Mouse (Mus musculus) granulocyte monocyte progenitor cell, adult 5-6 weeks (primary cell): ENCODE results near the gene Pitpnc1. TPM values are rescaled to one million over a fixed set of nuclear protein-coding genes. Genes with fewer than 3 reads are reported as not detected.

Experiments
- ATAC-seq: replicated peaks from 2 replicates; pipeline ENCODE4 v1.8.0; 2016; ENCODE audit warnings: mild to moderate bottlenecking, moderate TSS enrichment, inconsistent platforms; ENCODE audit not compliant: poor library complexity, severe bottlenecking
- total RNA-seq, 2 experiments: library from RNA; stranded (forward) in 1 of 2; stranded (reverse) in 1 of 2; fragments of 200-712, 200-1000 nt in 1 of 2; fragments of >200 nt in 1 of 2; fragmentation: Nextera tagmentation in 1 of 2; gene quantifications; 2 replicates each; pipeline ENCODE4 v1.2.3; 2014 to 2017

Gene Pitpnc1
- total RNA-seq, 2 experiments from 2014 or later: 11.7 to 28.0 TPM

DNA sequence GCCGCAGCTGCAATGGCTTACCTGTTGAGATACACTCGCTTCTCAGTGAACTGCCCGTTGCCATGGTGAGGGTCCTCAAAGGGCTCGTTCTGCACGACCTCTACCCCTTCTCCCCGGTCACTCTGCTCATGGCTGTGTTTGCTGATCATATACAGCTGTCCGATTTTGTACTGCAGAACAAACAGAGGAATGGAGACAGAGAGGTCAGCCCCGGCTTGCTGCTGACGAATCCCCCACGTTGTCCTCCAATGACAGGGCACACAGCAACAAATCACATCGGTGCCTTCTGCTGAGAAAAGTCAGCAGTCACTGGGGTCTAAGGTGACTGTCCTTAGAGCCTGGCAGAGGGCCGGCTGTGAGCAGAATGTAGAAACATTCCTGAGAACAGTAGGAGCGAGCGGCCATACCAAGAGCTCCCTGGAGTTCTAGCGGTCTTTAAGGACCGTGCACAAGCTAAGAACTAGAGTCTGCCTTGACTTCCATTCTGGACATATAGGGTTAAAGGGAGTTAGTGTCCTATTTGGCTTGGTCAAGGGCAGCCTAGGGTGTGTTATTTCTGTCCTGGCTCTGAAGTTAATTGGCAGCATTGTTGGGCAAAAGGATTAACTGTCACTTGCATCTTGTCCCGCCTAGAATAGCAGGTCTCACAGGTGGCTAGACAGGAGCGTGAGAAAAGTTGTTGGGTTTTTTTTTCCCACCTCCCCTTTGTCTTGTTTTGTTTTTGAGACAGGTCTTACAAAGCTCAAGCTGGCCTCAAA lies 132.9 kb downstream of the Pitpnc1 start:
- ATAC-seq: no peak

- ATAC-seq: no peak
Measured at GRCm38 (mm10) chr11:107335756-107336155, 134.7 kb downstream of the Pitpnc1 start.

DNA sequence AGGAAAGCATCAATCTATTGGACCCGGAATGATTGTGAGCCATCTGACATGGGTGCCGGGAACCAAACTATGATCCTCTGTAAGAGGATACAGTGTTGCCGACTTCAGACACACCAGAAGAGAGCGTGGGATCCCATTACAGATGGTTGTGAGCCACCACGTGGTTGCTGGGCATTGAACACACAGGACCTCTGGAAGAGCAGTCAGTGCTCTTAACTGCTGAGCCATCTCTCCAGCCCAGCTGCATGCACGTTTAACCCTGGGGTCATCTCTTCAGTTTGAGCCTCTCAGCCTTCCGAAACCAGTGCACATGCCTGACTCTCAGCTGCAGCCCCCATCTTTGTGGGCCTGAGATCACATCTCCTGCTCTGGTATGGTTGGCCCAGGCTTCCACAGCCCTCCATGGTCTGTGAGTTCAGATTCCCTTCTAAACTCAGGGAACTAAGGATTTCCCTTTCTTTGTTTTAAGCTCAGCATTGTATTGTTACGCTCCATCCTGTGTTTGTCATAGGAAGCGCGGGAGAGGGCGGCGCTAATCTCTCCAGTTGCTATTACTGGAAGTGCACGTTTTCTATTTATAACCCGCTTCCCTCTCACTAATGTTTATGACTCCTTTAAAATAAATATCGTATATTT lies 135.5 kb downstream of the Pitpnc1 start:
- ATAC-seq: no peak

DNA sequence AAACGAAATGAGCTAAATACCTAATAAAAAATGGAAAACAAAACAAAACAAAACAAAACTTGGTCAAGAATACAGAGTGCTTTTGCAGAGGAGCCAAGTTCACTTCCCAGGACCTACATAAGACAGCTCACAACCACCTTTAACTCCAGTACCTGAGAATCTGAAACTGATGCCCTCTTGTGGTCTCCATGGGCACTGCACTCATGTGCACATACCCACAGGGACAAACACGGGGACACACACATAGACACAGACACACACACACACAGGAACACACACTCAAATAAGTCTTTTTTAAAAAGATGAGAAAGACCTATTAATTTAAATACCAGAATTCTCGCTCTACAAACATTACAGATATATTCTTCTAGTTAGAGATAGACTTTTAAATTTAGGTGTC lies 137.6 kb downstream of the Pitpnc1 start:
- ATAC-seq: no peak

DNA sequence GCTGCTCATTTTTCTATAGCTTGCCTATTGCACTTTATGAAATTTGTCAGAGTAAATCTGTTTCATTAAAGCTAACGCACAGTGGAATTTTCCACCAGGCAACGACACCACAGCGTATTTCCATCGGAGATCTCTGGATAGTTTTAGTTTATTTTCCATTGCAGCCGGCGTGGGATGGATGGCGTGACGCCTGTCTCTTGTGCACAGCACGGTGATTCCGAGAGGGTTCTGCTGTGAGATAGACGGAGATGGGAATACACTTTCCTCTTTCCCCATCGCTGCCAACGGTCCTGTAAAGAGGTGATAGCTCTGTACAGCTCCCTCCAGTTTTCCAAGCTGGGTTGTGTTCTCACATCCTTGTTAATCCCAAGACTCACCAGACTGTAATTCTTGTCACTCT lies 138.2 kb downstream of the Pitpnc1 start:
- ATAC-seq: no peak

GRCm38 (mm10) chr11:107331425-107331824 lies 139.1 kb downstream of the Pitpnc1 start:
- ATAC-seq: no peak

DNA sequence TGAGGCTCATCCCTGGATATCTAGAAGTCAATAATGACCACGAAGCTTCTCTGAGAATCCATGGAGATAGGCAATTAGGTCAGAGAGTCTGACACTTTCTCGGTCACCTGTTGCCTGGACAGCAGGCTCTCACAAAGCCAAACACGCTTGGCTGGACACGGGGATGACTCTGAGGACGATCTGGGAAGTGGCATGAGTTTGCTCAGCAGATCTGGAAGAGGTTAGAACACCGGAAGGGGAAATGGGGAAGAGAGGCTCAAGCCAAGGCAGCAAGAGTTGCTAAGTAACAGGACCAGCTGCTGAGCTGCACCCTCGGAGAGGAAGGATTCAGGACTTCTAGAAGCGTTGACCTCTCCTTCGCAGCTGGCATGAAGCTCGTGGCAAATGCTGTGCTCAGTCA lies 143.2 kb downstream of the Pitpnc1 start:
- ATAC-seq: peak; percentile 27; the same call in 1 of the 2 replicates

- no peak for ATAC-seq
Measured at GRCm38 (mm10) chr11:107325739-107326725, 144.5 kb downstream of the Pitpnc1 start.

DNA sequence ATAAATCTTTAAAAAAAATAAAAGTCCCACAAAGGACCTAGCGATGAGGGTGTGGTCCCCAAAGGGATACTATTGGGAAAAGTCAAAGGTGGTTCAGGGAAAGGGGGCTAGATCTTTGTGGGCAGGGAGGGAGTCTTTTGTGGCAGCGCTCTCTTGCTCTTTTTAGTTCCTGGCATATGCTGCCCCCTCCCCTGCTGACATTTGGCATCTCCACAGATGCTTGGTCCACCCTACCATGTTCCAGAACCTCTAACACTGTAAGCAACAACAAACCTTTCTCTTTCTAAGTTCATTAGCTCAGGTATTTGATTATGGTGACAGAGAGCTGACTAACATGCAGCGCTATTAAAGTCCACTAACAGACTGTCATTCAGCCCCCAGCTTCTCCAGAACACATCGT lies 145.3 kb downstream of the Pitpnc1 start:
- ATAC-seq: no peak

- no peak for ATAC-seq
Measured at GRCm38 (mm10) chr11:107323173-107323572, 147.3 kb downstream of the Pitpnc1 start.

DNA sequence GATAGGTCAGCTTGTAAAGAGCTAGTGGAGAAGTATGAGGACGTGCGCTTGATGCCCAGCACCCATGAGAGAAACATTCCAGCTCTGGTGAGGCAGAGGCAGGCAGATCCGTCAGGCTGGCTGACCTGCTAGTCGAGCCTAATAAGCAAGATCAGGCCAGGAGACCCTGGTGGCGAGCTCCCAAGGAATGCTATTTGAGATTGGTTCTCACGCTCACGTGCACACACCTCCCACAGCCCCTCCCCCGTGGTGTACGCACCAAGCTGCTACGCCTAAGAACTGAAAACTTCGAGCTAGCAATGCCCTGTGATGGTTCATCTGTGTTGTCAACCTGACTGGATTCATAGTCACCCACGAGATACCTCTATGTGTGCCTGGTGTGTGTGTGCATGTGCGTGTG lies 148.3 kb downstream of the Pitpnc1 start:
- ATAC-seq: no peak

DNA sequence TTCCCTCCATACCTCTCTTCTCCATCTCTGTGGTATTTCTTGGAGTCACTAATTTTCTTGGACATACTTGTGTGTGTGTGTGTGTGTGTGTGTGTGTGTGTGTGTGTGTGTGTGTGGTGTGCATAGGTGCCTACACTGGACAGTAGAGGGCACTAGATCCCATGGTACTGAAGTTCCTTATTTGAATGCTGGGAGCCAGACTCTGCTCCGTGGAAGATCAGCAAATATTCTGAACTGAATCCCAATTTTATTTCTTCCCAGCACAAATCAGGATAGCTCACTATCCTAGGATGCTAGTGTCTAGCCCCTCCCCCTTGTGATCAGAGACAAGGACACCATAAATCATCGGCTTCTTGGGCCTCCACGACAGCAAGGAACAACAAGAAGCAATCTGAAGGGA lies 148.7 kb downstream of the Pitpnc1 start:
- ATAC-seq: no peak

GRCm38 (mm10) chr11:107319861-107320260 lies 150.6 kb downstream of the Pitpnc1 start:
- no peak for ATAC-seq

DNA sequence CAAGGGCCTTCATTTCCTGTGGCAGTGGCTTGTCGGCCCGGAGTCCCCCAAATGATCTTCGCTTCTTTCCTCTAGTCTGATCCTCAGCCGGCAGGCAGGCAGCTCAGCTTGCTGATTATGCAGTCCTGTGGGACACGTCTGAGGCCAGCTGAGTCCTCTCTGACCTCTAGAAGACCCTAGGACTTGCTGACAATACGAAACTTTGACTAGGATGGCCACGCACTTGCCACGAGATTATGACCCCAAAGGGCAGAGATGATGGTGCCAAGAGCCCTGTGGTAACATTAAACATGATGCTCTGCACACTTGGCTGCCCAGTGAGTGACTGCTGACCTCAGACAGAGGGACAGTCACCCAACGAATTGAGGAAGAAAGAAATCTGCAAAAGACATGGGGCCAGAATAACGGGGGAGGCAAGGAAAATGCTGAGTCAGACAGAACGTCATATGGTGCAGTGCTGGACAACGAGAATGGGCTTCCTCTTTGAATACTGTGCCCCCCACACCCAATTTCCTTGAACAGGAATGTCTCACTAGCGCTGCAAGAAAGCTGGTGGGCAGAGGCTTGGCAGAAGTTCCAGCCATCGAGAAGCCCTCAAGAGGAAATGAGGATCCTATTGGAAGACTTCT lies 152.7 kb downstream of the Pitpnc1 start:
- peak; percentile 70 for ATAC-seq

GRCm38 (mm10) chr11:107315475-107315874 lies 155.0 kb downstream of the Pitpnc1 start:
- no peak for ATAC-seq

DNA sequence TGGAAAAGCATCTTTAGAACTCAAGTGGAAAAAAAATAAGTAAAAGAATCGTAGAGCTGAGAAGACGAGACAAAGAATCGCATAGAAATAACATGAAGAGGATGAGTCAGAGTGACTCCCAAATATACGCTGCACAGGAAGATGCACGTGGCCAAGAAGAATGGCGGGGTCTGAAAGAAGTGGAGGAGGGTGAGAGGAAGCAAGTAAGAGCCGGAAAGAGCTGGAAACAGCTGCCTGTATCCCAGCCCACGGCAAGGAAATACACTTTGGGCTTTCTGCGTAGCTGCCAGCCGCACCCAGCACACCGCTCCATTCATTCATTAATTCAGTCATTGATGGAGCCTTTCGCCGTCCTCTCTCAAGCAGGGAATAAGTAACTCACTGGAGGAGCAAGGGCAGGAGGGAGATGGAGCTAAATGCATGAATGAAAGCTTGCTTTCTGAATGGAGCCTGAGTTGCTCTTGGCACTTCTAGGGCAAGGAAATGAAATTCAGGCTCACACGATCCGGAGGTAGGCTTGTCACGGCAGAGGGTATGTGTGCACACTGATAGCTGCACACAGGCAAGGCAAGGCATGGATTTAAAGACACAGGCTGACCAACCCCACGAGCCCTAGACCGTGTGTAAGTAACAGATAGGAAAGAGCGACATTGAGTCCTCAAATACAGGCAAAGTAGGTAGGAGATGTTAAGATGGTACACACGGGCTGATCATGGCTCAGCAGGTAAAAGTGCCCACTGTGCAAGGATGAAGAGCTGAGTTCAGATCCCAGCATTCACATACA lies 160.0 kb downstream of the Pitpnc1 start:
- ATAC-seq: no peak

DNA sequence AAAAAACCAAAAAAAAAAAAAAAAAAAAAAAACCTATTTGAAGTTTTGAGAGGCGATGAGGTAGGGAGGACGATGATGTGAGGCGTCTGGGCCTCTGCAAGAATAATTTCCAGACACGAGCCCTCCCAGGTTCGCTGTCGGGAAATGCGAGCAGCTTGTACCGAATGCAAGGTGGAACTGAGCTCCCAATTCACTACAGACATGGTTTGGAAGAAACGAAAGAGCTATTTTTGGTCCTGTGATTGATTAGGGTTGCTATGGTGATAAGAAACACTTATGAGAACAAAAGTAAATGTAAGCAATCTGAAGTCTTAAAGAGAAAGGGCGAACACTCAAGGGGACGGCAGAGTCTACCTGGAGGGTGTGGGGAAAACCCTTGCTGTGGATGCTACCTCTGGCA lies 164.3 kb downstream of the Pitpnc1 start:
- ATAC-seq: no peak

DNA sequence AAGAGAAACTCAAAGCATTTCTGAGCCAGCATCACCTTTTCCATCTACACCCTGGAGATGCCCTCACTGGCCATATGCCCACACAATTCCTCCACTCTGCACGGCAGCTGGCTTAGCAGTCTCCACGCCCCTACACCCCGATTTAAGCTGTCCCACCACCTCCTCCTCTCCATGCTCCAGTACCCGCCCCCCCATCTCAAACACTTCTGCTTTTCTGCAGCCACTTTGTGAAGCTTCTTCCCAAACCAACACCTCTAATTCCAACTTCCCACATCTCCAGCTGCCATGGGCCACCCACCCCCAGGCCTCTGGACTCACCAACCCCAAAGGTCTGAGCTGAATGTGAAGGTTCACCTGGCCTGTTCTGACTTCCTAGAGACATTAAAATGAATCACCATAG lies 168.4 kb downstream of the Pitpnc1 start:
- no peak; the same call in 1 of the 2 replicates for ATAC-seq

GRCm38 (mm10) chr11:107300235-107300634 lies 170.3 kb downstream of the Pitpnc1 start:
- no peak for ATAC-seq
